Mouse (Mus musculus): ENCODE measurements around the gene Gm49395. TPM values are rescaled to one million over a fixed set of nuclear protein-coding genes. Genes with fewer than 3 reads are reported as not detected.

Gene Gm49395
- total RNA-seq (2021), result 1 to 10 TPM; 2.3 to 2.6 TPM
- long read RNA-seq, result 0 reads

DNA sequence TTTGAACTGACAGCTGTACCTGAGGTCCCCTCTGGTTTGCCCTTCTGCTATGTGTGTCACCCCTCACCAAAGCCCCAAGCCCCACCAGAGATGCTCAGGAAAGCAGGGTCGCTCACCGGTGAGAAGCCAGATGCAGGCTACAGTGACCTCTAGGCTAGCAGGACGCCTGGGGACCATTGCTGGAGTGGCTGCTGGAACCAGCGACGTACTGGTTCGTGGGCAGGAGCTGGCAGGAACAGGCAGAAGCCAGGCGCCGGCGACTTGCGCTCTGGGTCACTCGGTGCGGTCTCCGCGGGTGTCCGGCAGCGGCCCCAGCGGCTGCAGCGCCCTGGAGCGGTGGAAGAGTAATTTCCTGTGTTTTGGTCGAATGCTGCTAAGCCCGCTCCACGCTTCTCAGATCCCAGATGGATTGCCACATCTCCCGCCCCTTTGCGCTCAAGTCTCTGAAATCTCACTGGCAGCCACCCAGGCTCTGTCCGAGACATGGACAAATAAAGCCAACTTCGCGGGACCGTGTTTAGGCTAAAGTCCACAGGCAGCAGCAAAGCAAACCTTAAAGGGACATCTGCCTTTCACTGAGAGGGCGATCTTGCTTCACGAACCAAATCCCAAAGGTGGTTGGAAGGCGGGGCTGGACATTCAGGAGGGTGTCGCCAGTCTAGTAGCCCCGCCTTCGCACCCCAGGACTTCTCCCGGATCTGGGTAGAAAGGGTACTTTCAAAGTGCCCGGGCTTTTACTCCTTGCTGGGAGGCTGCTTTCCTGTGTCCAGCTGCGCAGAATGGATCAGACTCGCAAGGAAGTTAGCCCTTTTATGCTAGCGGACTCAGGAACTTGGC is at the start of gene Gm49395, which contains the start of gene Itga1:
Gene Gm49395 (minus strand): TSS at position 567 of the 837 bp plus-strand sequence.
Gene Itga1 (minus strand): TSS at position 610 of the 837 bp plus-strand sequence.
- peak in 1 of 2 experiments; percentile 11 for DNase-seq (ENCODE audit: low spot score in 2 of 2)

DNA sequence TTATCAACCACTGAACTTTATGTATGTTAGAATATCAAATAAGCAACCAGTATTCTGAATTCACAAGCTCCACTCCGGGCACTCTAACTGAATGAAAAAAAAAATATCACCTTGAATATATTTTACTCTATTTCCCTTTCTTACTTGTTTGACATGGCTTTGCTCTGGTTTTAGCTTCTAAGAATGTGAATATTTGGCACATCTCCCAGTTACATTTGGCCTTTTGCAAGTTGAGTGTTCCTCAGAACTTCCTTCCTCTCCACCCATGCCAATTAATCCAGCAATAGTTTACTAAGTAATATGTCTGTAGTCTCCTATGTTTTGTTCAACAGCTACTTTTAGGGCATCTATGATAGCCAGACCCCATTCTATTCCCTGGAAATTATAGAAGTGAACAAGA is 48.9 kb upstream of the Gm49395 start:
- no peak for DNase-seq (ENCODE audit: low spot score in 2 of 2)

DNA sequence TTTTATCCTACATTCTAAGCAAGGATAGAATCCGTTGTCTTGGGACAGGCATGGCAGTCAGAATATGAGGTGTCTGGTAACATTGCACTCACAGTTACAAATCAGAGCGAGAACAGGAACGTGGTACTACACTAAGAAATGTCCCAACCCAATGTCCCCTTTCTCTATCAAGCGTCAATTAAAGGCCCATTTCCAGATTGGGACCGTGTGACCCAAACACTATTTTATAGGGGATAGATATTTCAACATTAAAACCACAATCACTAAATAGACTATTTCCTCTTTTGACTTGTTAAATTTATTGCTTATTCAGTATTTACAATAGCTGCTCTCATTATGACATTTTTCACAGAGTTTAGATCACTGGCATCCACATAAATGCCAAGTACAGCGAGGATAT is 48.1 kb upstream of the Gm49395 start:
- no peak for DNase-seq (ENCODE audit: low spot score in 2 of 2)

DNA sequence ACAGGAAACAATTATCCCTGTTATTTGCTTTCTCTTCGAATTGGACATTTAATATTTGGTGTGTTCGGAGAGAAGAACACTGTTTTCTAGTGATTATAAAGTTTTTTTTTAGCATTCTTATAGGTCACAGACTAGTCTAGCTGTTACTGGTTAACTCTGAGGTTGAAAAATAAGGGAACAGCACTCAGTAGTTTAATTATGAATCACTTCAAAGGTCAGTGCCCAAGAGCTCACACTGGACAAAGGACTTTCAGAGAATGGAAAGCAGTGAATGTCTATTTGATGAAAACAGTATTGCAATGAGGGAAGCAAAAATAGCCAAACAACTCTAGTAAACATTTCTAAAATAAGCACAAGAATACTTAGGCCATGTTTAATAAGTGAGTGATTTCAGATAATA is 41.9 kb upstream of the Gm49395 start:
- DNase-seq (ENCODE audit: low spot score in 2 of 2), result no peak

DNA sequence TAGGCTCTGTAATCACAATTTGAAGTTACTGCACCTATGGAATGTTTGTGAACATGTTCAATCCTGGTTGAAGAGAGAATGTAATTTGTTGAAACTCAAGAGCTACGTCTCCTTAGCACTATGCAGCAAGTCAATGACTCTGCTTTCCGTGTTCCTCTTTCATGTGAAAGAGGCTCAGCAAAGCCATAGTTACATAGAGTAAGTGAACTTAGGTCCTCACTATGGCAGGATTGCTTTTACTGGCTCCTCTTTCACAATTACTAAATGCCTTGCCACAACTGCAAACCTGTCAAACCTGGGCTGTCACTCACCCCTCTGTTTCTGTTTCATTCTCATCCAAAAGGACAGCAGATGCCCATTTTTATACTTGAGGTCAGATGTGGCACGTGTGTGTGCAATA is 40.3 kb upstream of the Gm49395 start:
- DNase-seq (ENCODE audit: low spot score in 2 of 2), result no peak

DNA sequence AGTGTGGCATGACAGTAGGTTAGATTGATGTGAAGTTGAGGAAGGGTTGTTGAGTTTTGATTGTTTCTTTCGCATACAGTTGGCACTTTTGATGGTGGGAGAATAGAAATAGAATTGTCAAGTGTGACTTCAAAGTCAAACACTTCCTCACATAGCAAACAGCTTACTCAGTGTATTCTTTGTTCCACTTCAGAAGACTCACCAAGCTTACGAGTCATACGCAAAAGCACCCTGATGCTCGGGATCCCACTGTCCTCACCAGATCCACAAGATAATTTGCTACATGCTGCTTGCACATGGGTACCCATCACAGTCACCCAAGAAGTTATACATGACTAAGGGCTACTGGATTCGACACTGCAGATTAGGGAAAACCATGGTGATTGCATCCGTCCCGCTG is 36.8 kb upstream of the Gm49395 start:
- DNase-seq (ENCODE audit: low spot score in 2 of 2), result no peak

DNA sequence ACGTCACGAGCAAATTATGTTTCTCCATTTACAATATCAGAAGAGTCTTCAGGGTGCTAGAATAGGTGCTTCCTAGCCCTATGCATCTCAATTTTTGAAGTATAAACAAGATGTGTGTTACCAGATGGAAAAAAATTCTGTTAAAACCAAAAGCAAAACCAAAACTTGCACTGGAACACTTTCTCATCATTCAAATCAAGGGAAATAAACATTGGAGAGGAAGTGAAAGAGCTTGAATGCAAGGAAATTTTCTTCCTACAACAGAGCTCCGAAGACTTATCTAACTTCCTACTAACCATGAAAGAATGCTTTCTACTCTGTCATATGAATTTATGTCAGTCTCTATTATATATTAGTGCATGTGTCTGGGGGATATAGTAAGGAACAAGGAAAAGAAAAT is 35.0 kb upstream of the Gm49395 start:
- DNase-seq (ENCODE audit: low spot score in 2 of 2), result no peak

DNA sequence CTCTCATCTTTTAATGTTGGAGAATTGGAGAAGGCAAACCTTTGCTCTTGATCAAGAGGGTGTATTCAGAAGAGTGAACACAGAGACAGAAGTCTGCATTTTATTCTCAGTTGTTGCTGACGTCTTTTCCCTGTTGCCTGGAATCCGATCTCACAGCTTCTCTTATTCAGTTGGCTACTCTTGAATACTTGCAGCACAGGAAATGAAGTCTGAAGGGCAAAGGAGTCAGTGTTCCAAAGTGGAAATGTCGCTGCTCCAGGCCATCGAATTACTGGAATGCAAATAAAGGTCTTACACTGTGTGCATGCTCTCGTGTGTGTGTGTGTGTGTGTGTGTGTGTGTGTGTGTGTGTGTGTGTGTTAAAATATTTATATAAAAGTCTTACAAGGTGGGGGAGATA is 30.7 kb upstream of the Gm49395 start:
- DNase-seq (ENCODE audit: low spot score in 2 of 2), result no peak

DNA sequence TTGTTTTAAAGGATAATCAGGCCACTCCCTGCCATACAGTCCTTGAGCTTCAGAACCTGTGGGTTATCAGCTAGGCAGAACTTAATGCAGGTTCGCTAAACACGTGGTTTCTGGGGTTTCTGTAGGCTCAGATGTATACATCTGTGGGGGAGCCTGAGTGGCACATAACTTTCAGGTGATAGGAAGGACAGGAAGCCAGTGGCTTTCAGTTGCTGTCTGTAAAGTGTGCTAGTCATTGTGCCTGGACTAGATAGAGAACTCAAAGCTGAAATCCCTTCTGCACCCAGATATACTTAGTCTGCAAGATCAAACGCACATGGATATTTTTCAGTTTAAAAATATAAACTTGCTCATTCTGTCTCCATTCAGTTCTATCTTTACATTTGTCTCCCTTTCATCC is 29.7 kb upstream of the Gm49395 start:
- DNase-seq (ENCODE audit: low spot score in 2 of 2), result no peak

DNA sequence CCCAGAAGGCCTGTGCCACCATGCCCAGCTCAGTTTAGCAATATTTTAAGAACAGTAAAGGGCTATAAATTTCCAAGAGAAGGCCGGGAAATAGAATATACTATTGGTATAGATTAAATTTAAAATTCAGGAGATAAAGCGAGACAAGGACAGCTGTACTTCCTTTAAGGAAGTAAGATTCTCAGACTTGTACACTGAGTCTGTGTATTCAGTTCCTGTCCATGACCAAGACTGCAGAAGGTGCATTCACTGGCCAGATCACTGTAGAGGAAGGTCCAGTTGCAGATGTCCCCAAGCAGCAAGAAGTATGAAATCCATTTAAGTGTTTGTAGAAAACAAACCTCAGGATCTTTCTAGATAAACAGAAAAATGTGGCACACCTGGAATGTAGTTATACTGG is 28.3 kb upstream of the Gm49395 start:
- DNase-seq (ENCODE audit: low spot score in 2 of 2), result no peak

DNA sequence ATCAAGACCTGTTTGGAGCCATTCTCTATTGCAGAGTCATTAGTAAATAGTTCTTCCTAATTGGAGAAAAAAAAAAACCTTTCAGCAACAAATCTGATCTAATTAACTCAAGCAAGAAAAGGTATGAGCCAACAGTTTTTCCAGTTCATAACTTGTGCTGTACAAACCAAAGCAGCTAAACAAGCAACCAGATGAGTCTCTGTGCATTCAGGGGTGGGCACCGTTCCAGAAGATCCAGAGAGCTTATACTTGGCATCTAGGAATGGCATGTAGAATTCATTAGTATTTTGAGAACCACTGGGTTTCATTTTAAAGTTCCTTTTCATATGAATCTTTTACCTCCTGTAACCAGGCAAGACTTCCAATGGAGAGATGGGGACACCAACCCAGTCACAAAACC is 26.1 kb upstream of the Gm49395 start:
- DNase-seq (ENCODE audit: low spot score in 2 of 2), result no peak

DNA sequence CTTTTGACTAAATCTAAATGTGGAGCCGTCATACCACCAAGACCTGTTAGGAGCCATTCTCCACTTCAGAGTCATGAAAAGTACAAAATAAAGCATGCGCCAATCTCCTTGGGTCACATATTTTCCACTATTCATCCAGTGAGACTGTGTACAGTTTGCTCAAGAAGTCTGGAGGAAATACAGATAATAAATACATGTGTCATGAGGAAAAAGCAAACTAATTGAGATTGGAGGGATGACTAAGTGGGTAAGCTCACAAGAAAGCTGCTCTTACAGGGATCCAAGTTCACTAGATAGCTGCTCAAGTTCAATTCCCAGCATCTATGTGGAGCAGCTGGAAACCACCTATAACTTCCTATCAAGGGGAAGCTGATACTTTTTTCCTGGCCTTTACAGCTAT is 24.8 kb upstream of the Gm49395 start:
- DNase-seq (ENCODE audit: low spot score in 2 of 2), result no peak

DNA sequence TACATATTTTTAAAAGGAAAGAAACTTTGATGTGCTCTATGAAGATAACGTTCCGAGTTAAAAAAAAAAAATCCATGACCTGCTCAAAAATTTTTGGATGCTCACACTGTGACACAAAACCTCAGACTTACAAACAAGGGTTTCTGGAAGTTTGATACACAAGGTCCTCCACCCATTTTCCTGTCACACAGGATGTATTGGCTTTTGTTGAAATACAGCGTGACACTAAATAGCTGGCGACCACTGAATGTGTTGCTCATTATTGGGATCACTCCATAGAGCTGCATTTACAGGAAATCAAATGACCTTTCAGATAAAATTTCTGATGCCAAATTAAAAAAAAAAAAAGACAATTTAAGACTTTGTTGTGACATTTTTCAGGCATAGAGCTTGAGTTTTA is 23.4 kb upstream of the Gm49395 start:
- DNase-seq (ENCODE audit: low spot score in 2 of 2), result no peak

DNA sequence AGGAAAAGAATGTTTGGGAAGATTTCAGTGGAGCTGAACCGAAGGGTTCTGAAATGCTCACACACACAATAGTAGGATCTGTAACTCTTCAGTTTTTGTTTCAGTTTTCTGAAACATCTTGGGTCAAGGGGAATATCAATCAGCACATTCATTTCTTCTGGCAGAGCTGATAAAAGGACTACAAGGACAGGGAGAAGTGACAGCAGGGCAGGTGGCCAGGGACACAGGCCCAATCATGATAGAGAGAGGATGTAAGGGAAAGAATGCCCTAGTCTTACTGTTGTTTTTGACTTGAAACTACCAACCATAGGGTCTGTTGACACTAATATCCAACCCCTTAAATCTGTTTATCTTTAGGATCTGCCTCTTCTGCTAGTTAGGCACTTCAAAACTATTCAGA is 22.8 kb upstream of the Gm49395 start:
- DNase-seq (ENCODE audit: low spot score in 2 of 2), result no peak

DNA sequence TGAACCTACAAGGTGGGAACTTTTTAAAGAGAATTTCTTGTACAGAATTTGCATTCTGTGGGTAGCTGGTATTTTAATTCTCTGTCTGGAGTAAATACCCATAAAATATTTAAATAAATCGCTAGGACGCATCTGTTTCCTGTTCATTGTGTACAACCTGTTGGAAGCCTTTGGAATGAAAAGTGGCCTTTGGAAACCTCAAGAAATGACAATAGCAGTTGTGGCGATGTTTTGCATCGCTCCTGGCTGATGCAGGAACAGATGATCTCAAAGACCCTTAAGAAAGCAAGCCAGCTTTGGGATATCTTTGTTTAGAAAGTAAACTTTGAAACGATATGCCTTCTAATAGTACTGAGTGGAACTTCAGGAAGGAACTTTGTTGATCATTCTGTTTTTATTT is 17.0 kb upstream of the Gm49395 start:
- no peak for DNase-seq (ENCODE audit: low spot score in 2 of 2)

DNA sequence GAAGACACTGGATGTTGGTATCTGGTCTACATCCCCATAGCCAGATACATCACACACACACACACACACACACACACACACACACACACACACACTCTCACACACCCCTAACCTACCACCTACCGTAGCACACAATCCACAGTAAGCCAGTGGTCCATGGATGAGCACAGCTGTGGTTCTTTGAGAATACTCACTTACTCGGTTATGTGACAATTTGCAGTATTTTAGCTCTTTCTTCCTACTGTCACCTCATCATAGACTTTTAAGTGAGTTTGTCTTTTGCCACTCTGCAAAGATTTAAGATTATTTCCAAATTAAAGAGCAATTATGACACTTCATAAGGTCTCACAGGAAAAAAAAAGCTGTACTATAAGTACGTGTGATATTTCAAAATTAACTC is 16.5 kb upstream of the Gm49395 start:
- no peak for DNase-seq (ENCODE audit: low spot score in 2 of 2)

DNA sequence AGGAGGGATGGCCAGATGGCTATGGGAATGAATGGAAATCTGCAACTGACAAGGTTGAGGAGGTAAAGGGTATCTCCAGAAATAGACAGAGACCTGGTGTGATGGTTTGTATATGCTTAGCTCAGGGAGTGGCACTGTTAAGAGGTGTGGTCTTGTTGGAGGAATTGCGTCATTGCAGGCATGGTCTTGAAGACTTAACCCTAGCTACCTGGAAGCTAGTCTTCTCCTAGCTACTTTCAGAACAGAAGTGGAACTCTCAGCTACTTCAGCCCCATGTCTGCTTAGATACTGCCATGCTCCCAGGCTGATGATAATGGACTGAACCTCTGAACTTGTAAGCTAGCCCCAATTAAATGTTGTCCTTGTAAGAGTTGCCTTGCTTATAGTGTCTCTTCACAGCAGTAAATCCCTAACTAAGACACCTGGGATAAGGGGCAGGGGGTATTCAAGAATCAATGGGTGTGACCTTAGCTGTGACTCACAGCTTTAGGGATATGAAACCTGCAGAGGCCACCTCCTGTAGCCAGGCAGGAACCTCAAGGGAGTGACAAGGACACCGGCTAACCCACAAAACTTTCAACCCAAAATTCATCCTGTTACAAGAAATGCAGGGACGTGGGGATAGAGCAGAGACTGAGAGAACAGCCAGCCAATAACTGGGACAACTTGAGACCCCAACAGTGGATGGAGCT is 15.4 kb upstream of the Gm49395 start:
- DNase-seq (ENCODE audit: low spot score in 2 of 2), result no peak

DNA sequence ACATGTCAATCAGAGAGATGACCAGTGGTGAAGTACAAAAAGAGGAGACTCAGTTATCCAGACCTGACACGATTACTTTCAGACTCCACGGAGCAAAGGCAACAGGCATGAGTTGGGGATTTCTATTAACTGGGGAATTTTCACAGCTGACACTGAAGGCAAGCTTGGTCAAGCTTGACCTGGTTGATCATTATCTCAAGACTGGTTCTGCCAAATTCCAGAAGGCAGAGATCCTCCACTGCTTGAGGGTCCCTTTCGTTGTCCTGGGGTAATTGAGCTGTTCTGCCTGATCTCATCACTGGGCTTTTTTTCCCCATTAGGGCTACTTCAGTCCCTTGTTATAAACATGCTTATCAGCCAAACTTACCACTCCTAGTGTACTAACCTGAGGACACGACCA is 7.9 kb upstream of the Gm49395 start:
- no peak for DNase-seq (ENCODE audit: low spot score in 2 of 2)

DNA sequence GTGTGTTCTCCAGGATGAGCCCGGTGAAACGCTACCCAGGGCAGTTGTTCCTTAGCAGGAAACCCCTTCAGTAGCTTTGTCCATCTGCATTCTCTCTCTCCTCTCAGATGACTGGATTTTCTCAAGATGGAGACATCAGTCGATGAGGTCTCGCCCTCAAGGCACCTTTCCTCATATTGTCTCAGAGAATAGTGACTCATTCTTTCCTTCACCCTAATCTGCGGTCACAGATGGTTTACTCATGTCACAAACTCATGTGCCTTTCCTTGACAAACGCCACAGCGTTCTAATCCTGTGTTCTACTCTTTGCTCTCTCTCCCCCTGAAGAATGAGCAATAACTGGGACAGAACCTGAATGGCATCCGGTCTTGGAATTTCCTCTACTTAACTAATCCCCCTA is 5.7 kb upstream of the Gm49395 start:
- DNase-seq (ENCODE audit: low spot score in 2 of 2), result no peak

DNA sequence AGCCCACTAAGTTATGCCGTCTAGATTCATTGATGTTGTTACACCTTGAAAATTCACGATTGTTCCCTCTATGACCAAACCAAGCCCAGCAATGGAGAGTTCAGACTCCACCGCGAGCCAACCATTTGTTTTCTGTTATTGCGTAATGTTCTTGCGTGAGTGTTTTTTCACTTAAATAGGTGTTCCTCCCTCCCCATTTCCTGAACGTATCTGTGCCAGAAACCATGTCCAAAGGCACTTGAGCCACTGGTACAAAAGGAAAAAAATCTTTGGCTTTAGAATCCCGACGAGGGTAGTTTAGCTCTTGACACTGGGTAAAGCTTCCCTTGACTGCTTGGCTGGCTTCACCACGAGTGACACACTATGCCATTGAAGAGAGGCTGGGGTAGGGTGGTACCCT is 4.5 kb upstream of the Gm49395 start:
- DNase-seq (ENCODE audit: low spot score in 2 of 2), result no peak

DNA sequence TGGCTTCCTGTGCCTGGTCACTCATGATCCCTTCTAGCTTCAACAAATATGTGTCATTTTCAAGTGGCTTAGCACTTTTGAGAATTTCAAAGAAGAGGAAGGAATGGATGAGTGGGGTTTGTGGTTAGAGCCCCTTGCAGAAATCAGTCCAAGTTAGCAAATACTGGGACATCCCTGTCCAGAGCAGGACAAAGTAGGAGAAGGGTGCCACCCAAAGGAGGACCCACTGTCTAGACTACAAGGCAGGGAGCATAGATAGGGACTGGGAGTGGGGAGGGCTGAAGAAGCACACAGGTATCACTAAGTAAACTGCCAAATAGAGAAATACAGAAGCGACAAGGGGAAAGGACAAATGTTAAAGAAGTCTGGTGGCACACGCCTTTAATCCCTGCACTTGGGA is 1.0 kb upstream of the Gm49395 start:
- DNase-seq (ENCODE audit: low spot score in 2 of 2), result no peak

DNA sequence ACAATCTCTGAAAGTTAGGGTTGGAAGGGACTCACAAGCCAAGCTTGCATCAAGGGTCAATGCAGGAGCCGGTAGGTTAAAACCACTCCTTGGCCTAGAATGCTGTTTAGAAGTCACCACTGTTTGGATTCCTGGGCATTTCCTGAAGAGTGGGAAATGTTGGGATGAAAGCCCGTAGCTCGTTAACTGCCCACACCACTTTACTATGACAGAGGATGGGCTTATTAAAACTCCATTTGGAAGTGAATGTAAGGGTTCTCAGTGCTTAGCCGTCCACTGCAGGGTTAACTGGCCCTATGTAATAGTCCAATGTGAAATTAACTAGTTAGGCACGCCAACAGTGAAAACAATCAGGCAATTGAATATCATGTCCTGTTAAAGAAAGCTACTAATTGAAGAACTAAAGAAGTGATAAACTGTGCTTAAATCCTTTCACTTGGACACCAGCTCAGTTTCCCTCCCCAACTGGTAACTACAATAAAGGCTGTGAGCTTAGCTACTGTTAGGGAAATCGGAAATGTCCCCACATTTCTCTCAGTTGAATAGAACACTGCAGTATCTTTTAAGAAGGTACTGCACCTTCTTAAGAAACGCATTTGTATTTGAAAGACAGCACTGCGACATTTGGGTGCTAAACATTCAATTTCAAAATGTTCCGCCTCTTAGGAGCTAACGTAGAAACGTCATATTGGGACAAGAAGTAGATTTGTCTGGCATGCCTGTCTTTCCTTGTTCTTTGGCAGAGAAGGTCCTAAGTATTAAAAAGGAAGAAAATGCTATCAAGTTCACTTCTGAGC is 1.1 kb downstream of the Gm49395 start:
- no peak for DNase-seq (ENCODE audit: low spot score in 2 of 2)

Data from layer of hippocampus, adult 18-20 months (tissue).